Mouse (Mus musculus) cerebellum, postnatal 36 days (tissue): ENCODE results near the gene Col8a1.
A peak's percentile ranks its signal among the peaks of the same experiment; 100 is the strongest.

Experiments used
- DNase-seq, 2 experiments: peaks; one replicate each; pipeline ENCODE4 v3.0.0; 2021 to 2022; ENCODE audit warnings: mixed read lengths in 2 of 2

Gene Col8a1

DNA sequence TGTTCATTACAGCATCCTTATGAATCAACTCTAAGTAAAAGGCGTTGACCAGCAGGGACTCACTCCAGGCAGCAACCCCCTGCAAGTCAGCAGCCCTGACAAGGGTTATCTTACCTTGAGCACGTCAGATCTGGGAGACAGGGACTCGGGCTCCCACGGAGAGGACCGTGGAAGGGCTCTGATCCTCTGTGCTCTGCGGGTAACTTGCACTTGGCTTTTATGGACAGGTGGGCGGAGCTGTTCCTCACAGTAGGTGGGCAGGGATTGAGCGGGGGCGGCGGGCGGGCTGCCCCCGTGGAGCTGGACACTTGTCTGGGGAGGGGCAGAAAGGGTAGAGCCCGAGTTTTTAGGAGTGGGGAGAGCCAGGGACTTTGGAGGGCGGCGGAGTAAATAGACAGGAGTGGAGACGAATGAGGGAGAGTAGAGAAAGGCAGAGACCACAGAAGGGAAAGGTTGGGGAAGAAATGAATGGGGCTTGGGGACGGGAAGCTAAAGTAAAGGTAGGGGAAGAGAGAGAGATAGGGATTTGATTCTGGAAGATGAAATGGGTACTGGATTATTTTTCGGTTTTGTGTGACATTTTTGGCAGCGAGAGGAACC, at the start of gene Col8a1:
TSS of gene Col8a1 (minus strand) at position 212 of the 600 bp plus-strand sequence.
- DNase-seq, result peak; percentile 13 to 16

DNA sequence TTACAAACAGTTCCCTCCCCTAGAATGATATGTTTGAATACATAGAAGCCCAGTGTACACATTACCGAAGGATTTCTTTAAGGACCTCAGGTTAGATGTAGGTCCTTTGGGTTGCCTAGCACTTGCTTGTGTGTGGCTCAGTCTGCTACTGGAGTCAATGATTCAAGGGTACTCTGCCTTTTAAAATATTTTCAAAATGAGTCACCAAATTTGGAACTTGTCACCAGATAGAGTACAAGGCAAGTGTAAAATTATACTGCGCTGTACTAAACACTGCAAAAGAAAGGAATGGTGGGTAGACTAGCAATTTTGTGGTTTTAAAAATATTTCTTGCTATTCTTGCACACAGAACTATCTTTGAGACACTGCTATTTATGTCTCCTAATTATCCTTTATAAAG, 47.3 kb upstream of the Col8a1 start:
- no peak for DNase-seq

DNA sequence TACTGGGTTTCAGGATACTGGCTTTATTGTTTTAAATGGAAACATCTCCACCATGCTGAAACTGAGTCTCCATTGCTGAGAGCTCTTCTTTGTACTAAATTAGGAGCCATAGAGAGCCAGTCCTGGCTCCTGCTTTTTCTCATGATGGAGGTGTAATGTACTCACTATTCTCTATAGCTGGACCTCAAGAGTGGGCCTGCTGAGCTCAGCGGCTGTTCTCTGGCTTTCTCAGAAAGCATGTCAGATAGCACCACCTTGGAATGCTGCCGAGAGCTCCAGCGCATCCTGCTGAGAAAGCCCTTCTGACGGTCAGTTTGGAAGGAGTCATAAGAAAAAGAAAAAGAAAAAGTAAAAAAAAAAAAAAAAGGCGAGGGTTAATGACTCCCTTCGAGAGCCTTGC, 41.8 kb upstream of the Col8a1 start:
- DNase-seq, result peak; percentile 71

DNA sequence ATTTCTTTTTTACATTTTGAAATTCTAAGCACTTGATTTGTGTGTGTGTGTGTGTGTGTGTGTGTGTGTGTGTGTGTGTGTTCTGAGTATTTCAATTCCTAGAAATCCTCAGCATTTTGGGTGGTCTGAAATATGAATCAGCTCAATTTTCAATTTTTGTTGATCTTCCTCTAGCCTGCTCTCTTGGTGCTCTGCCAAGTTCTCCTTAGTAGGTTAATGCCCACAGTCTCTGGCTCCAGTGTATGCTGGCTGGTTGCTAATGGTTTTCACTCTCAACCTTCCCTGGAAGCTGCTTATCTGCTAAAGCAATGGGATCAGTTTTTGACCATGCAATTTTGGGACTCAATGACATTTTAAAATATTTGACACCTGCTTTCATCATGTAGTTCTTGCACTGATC, 24.5 kb upstream of the Col8a1 start:
- DNase-seq, result no peak

DNA sequence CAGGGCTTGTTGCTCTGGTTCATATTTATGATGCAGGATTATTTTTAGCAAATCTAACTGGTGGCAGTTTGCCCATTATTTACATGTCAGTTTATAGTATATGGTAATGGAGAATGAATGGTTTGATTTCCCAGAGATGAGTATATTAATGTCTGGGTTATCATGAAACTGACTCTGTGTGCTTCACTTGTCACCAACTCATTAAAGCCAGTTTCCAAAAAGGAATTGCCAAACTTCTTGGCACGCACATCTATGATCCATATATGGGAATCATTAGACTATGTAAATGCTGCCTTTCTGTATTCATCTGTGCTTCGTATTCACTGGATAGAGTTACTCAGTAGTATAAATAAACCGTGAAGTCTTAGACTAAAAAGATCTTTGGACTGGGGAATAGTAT, 11.1 kb upstream of the Col8a1 start:
- DNase-seq, result no peak

DNA sequence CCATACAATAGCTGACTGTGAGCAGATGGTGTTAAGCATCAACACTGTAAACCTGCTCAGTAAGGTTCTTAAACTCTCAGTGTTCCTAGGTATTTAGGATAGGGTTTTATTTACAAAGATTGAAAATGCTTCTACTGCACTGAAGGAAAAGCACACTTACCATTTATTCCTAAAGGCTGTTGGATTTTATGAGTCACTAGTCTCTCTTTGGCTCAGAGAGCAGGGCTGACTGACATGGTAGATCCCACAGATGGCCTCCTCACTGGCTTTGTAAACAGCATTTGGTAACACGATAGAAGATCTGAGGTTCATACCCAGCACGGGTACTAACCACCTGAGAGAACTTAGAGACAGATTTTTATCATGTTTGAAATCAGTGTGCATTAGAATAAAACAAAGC, 5.3 kb upstream of the Col8a1 start:
- no peak for DNase-seq

DNA sequence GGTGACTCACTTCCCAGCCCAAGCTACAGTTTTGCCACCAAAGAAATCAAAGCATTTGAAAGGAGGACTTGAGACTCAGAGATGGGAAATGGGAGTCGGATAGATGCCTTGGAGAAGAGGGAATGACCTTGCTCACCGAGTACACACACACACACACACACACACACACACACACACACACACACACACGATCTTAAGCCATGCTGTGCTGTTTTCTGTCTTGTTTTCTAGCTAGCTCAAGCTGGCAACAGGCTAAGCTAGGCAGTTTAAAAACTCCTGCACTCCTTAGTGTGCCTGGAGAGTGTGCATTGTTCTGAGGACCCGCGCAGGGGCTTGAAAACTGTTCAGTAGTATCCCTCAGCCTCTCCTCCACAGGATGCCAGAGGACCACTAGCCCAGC, 1.2 kb upstream of the Col8a1 start:
- DNase-seq, result no peak

DNA sequence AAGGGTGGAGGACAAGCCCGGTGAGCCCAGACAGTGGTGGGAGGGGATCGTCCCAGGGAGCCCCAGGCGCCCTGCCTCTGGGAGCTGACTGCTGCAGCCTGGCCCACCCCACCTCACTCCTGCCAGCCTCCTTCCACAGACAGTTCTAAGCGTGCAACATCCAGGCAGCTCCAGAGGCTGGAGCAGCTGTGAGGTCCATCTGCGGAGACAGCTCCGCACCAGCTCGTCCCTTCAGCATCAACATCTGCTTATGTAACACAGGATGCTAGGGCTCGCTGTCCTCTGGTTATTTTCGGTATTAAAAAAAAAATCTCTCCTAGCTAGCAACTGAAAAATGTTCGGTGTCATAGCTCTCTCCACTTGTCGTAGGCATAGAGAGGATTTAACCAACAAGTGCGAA, 704 bp upstream of the Col8a1 start:
- peak; percentile 19 to 20 for DNase-seq

DNA sequence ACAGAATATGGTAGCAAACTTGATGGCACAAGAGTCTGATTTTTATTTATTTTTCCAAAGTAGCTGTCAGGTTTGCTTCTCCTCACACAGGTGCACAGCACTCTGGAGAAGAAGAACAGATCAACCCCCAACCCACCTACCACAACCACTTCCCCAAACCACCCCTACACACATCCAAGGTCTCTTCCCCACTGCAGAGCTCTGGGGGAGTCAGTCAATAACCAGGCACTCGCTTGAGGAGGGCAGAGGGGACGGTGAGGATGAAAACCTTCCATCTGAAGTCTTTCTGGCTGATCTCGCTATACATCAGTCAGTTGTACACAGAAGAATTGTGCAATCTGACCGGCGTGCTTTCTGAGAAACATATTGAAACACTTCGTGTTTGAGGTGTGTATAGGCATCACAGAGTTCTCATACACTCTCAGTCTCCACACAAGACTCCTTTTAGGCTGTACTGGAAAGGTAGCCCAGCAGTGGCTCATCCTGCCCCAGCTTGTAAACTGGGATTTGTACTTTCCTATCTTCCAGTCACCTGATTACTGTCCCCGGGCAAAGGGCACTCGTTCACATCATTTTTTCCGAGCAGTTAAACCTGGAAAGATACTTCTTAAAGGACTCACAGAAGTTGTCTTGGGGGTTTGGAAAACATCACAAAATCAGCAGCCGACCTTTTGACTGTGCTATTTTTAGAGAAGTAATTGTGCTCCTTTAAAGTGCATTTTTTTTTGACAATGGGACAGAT, 827 bp downstream of the Col8a1 start:
- DNase-seq, result no peak

DNA sequence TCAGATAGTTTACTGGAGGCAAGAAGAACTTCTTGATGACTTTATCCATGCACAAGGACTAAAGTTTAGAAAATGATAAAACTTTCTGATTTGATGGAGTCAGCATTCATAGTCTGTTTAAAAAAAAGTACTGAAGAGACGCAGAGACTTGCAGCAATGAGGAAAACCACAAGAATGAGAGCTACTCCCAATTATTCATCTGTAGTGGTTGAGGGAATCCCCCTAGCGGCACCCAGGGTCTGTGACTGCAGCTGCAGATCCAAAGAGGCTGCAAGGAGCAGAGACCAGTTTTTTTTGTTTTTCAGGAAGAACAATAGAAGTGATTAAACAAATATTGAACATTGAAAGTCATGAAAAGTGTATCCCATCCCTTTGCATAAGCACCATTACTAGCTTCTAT, 4.0 kb downstream of the Col8a1 start:
- DNase-seq, result no peak

DNA sequence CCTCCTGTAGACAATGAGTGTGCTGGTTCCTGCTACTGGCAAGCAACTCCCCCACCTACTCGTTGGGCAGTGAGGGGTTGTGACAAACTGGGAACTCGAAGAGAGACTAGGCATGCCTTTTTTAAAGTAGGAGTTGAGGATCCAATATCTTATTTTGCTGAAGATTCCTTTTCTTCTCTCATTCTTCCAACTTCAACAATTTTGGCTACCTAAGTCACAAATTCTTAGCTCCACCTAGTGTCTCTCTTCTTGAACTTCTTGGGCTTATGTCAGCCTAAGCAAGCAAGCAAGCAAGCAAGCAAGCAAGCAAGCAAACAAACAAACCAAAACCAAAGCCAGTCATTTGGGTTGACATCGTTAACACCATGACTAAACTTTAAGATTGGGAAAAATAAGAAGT, 6.4 kb downstream of the Col8a1 start:
- no peak for DNase-seq

DNA sequence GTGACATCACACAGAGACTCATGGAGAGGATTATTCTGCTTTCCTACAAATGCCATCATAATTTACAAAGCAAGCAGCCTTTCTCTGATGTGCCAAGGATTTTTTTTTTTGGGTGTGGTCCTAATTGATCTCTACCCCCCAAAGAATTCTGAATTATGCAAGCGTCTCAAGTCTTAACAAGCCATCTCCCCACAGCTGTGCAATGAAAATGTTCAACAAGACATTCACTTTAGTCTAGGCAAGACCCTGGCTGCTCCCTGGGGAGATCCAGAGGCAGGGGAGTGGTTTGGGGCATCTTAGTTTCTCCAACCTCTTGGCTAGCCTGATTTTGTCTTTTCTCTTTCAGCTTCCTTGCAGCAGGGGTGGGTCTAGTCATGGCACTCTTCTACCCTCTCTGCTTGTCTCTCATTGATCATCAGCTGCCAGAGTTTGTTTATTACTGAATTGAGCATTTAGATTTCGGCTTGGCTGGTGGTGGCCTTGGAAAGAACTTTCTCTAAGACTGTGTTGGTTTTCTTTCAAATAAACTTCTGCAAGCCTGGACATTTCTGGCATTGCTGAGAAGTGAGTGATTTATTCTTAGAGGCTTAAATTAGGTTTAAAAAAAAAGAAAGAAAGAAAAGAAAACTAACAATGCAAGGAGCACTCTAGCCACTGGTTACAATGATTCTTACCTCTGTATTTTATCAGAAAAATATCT, 7.0 kb downstream of the Col8a1 start:
- DNase-seq, result no peak

DNA sequence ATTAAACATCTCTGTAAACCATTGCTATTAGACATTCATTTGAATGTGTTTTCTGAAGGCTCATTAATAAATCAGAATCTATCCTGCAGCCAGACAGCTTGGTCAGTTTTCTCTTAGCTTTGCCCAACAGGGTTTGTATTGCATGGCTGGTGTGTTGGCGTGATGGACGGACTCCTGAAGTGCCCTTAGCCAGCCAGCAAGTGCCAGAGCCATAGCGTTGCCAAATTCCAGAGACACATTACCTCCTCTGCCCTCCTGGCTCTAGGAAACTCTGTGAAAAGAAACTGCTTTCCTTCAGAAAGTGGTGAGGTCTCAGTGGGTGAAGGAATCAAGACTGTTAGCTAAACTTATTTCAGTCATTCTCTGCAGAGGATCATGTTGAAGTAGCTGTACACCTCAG, 14.4 kb downstream of the Col8a1 start:
- DNase-seq, result no peak

DNA sequence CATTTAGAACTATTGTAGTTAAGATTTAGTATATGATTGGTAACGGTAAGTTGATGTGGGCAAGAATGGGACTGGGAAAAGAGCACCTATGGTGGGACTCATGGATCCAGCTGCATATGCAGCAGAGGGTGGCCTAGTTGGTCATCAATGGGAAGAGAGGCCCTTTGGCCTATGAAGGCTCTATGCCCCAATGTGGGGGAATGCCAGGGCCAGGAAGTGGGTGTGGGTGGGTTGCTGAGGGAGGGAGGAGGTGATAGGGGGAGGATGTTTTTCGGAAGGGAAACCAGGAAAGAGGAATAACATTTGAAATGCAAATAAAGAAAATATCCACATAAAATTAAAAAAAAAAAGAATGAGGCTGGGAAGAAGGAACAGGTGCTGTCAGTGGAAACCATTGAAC, 19.6 kb downstream of the Col8a1 start:
- no peak for DNase-seq

DNA sequence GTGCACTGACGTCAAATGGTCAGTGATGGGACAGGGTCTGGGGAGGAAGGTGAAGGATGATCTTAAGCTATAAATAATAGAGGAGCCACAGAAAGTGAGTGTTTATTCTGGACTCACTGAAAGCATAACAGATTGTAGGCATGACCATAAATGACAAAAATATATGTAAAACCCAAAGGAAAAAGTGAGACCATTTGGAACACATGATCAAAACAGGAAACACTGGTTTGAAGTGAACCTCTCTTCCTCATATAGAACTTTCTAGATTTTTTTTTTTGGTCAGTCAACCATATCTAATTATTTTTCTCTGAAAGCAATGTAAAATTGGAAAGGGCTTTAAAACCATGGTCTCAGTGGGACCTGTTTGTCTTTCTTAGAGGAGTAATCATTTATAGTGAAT, 21.0 kb downstream of the Col8a1 start:
- no peak for DNase-seq

DNA sequence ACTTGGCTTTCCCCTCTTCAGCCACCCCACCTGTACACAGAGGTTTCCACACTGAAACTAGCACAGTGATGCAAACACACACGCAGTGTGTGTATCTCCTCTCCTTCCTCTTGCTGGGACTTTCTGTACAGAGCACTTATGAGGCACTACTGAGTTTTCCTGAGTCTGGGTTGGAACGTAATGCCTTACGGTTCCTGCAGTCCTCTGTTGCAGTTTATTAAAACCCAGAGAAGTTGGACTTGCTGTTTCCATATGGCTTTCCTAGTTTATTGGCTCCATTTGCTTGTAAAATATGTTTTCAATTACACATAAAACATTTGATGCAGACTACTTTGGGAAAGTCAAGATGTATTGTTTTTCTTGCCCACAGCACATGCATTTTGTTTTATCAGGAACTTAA, 21.4 kb downstream of the Col8a1 start:
- DNase-seq, result no peak

DNA sequence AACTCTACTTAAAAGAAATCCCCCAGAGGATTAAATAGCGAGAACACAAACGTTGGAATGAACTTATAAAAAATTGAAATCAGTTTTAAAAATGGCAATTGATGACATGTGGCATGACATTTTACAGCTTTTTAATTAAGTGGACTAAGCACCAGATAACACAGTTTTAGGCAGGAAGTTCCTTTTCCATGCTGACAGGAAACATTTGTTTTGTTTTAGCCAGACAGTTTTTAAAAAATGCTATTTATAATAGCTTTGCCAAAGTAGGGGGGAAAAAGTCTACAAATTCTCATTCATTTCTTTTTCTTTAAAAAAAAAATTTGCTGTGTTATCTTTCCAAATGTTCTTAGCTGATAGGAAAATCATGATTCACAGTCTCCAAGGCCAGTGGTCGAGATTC, 29.6 kb downstream of the Col8a1 start:
- DNase-seq, result no peak

DNA sequence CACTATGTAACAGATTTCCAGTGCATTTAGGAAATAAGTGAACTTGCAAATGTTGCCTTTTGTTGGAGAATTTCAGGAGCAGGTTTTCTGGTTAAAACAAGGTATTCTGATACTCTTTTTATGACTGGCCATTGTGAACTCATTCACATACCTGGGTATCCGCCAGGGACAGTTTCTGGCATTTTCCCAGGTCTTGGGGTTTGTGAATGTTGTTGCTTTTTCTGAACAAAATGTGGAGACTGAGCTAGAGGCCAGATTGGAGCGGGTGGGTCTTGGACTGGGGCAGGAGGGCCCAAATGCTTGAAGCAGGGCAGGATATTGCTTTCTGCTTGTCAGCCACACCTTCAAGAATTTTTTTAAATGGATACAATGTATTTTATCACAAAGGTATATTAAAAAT, 35.6 kb downstream of the Col8a1 start:
- DNase-seq, result no peak

DNA sequence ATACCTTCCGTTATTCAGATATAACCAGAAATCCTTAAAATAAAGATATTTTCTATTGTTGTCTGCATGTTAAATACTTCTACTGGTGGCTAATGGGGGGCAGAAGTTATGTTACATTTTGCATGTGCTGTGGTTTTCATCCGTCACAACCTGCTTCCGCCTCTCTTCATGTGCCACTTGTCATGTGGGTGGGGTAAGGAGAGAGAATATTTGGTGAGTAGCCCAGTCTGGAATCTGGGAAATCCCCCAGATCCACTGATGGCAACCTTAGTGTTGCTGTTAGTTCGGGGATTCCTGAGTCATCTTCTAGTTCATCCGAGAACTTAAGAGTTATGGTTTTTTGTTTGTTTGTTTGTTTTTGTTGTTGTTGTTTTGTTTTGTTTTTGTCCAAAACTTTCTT, 55.8 kb downstream of the Col8a1 start:
- no peak for DNase-seq

DNA sequence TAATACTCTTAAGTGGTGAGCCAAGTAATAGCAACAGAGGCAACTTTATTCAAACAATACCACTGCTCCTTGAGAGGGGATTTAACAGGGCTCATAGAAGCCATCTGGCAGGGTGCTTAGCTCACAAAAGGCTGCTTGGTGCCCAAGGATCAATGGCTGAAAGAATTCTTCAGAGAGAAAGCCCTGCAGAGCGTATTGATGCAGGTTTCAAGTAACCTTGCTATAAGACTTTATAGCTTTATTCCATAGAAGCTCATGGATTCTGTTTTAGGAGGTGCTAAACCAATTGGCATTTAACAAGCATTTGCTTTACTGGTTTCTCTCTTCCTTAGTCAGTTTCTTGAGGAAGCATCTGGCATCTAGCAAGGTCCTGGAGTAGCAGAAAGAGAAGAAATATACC, 59.8 kb downstream of the Col8a1 start:
- DNase-seq, result no peak

DNA sequence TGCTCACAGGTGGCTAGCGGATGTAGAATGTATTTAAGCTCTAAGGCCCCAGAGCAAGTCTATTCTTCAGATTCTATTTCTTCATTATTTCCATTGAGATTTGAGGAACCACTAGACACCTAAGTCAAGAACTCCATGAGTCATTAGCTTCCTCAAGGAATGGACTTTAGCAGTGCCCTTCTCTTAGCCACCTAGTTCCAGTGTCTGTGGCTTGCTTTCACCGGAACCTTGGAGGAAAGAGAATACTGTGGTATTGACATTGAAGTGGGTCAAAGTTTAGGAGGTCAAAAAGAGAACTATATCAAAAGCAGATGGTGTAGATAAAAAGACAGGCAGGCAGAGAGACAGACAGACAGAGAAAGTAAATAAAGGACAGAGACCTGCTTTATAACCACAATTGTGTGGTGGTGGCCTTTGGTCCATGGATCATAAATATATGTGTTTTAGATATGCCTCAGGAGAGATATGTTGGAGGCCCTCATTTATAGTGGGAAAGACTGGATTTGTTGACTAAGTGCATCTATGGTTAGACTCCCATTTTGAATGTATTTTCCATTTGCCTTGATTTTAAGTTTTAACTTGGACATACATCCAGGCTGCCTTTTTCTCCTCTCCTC, 60.5 kb downstream of the Col8a1 start:
- no peak for DNase-seq

DNA sequence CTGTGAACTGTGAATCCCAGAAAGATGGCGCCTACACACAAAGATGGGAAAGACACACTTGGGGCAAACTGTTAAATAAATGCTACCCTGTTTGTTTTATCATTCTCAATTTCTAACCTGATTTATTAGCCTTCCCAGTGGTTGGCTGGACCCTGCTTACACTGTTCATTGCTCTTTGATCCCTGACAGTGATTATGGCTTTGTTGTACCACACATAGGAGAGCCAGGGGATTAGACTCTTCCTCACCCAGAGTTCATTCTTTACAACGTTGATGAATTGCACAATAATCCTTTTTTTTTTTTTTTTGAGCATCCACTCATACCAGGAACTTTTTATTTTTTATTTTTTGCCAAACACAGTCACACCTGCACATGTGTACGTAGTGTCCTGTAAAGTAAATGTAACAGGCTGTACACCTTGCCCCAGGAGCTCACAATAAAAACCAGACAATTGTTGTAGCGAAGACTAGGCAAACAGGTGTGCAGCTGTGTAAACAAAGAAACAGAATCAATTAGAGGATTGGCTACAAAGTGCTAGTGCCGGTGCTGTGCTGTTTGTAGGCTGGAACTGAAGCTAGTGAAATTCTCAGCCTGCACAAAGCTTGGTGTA, 68.6 kb downstream of the Col8a1 start:
- DNase-seq, result no peak

DNA sequence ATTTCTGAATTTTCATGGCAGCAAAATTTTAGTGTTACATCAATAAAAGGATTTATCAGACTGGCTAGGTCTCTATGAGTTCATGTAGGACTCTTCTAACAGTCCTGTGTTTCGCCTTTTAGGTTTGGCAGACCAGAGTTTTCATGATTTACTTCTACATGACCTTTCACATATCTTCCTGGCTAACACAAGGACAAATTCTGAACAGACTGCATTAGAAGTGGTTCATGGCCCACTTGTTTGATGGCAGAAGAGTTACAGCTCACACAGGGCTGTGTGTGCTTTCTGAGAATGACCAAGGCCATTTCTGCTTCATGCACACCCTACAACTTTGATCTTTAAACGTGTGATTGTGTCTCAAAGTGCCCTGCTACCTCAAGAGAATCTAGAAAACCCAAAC, 82.3 kb downstream of the Col8a1 start:
- DNase-seq, result no peak

DNA sequence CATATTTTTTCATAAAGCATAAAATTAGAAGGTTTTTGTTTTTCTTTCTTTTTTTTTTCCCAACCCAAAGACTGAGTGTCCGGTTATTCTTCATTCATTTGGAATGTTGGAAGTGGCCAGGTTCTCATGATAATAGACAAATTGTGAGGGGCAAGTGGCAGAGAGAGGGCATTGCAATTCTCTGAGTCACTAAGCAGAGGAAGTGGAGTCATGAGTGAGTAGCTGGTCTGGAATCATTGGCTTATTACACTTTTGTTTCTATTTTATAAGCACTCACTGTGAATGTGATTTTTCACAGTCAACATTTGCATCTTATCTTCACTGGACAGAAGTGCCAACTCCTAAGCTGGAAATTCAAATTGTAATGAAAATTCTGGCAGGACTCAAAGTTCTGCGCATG, 82.9 kb downstream of the Col8a1 start:
- no peak for DNase-seq
